Mouse (Mus musculus): ENCODE measurements around the gene Sdhc. TPM values are rescaled to one million over a fixed set of nuclear protein-coding genes. Genes with fewer than 3 reads are reported as not detected.
"Not testable (repeated sequence)": the region's sequence is repeated elsewhere in the genome, so short reads cannot be mapped to it uniquely, and the experiment has no call there.

The Sdhc gene
- polyA plus RNA-seq, 1 experiment from 2014 or later: 226 TPM

DNA sequence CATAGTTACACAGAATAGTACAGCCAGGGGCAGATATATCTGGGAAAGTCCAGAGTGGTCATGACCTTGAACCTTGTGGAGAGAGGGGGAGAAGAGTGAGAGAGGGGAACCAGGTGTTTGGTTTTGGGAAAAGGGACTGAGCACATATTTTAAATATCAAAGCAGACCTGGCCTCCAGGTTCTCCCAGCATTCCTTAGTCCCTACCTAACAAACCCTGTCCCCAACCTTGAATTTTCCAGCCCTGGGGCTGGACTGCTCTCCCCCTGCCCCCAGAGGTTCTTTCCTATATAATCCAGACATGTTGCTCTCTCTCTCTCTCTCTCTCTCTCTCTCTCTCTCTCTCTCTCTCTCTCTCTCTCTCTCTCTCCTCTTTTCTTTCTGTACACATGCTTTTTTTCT, 53.3 kb downstream of the Sdhc start:
- Histone ChIP-seq H3K9me3 (ENCODE audit: control insufficient read depth, low read length) (no peaks in the 10 kb centered on the region), H3K4me3 (replicated peaks; ENCODE audit: low read length) (no peak overlapping the region), H3K9ac (replicated peaks; ENCODE audit: low read depth, low read length) (no peak overlapping the region), H3K4me1 (replicated peaks; ENCODE audit: control insufficient read depth, insufficient read depth, low read length) (peaks cover 2% of the 10 kb centered on the region; the same call in 1 of the 2 replicates), H3K4me2 (ENCODE audit: low read length) (no peak overlapping the region), H3K36me3 (ENCODE audit: control insufficient read depth, insufficient read depth) (no peaks in the 10 kb centered on the region), H3K27ac (ENCODE audit: low read length) (no peak overlapping the region), H3K27me3 (replicated peaks; ENCODE audit: control insufficient read depth, insufficient read depth, low read length) (no peaks in the 10 kb centered on the region)
- no peak for ATAC-seq

DNA sequence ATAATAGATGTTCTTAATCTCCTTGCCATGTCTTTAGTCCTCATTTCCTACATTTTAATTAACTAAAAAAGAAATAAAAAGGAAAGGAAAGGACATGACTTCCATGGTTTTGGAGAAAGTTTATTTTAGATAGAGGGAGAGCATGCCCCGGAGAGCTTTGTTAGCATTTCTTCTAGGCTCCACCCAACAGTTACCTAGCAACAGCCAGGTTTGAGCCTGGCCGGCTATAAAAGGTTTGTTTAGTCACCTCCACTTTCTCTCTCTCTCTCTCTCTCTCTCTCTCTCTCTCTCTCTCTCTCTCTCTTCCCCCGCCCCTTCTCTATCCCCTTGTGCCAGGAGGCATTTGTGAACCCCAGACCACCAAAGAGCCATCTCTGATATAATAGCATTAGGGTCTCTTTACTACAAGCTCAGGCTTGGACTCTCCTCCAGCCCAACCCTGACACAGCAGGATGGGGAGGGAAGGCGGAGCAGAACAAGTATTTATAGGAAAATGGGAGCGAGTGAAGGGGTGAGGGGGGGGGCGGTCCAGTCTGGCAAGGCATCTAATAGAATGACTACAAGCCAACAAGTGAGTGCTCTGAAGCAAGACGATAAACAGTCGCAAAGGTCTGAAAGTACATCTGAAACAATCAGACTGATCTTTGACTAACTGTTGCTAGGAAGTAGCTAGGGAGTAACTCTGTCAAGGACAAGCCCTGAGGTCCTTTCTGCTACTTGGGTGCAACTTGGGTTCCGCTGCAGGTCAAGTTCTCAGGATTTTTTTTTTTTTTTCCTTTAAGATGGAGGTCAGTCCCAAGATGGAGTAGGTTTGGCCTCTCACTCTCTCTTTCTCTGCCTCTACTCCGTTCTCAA, 54.1 kb downstream of the Sdhc start:
- WGBS: 20% methylated on average over 10 of the region's 10 CpGs
- H3K36me3 ChIP-seq (ENCODE audit: control insufficient read depth, insufficient read depth): no peaks in the 10 kb centered on the region
- no peak overlapping the region for H3K27ac ChIP-seq (ENCODE audit: low read length)
- no peaks in the 10 kb centered on the region for H3K27me3 ChIP-seq (replicated peaks; ENCODE audit: control insufficient read depth, insufficient read depth, low read length)
- ATAC-seq: no peak
- H3K4me3 ChIP-seq (replicated peaks; ENCODE audit: low read length): no peak overlapping the region
- no peak overlapping the region for H3K4me2 ChIP-seq (ENCODE audit: low read length)
- H3K9ac ChIP-seq (replicated peaks; ENCODE audit: low read depth, low read length): no peak overlapping the region
- H3K4me1 ChIP-seq (replicated peaks; ENCODE audit: control insufficient read depth, insufficient read depth, low read length): peaks cover 2% of the 10 kb centered on the region; the same call in 1 of the 2 replicates
- no peaks in the 10 kb centered on the region for H3K9me3 ChIP-seq (ENCODE audit: control insufficient read depth, low read length)

GRCm38 (mm10) chr1:171094424-171094823, 56.0 kb downstream of the Sdhc start:
- H3K27me3 ChIP-seq (replicated peaks; ENCODE audit: control insufficient read depth, insufficient read depth, low read length): no peaks in the 10 kb centered on the region
- 88% methylated on average over 4 of the region's 4 CpGs for WGBS
- no peak for ATAC-seq
- no peaks in the 10 kb centered on the region for H3K9me3 ChIP-seq (ENCODE audit: control insufficient read depth, low read length)
- H3K4me1 ChIP-seq (replicated peaks; ENCODE audit: control insufficient read depth, insufficient read depth, low read length): peaks cover 2% of the 10 kb centered on the region; the same call in 1 of the 2 replicates
- H3K9ac ChIP-seq (replicated peaks; ENCODE audit: low read depth, low read length): no peak overlapping the region
- H3K4me2 ChIP-seq (ENCODE audit: low read length): no peak overlapping the region
- H3K27ac ChIP-seq (ENCODE audit: low read length): no peak overlapping the region
- no peak overlapping the region for H3K4me3 ChIP-seq (replicated peaks; ENCODE audit: low read length)
- no peaks in the 10 kb centered on the region for H3K36me3 ChIP-seq (ENCODE audit: control insufficient read depth, insufficient read depth)

- Histone ChIP-seq H3K9ac (replicated peaks; ENCODE audit: low read depth, low read length) (no peak overlapping the region), H3K4me1 (replicated peaks; ENCODE audit: control insufficient read depth, insufficient read depth, low read length) (peaks cover 4% of the 10 kb centered on the region; the same call in 1 of the 2 replicates), H3K27me3 (replicated peaks; ENCODE audit: control insufficient read depth, insufficient read depth, low read length) (no peaks in the 10 kb centered on the region; the same call in 1 of the 2 replicates), H3K36me3 (ENCODE audit: control insufficient read depth, insufficient read depth) (no peaks in the 10 kb centered on the region), H3K4me2 (ENCODE audit: low read length) (no peak overlapping the region), H3K4me3 (replicated peaks; ENCODE audit: low read length) (no peak overlapping the region), H3K9me3 (ENCODE audit: control insufficient read depth, low read length) (no peaks in the 10 kb centered on the region), H3K27ac (ENCODE audit: low read length) (no peak overlapping the region)
- WGBS: 76% methylated on average over 2 of the region's 2 CpGs
- no peak for ATAC-seq
Measured at GRCm38 (mm10) chr1:171090761-171091160, 59.6 kb downstream of the Sdhc start.

GRCm38 (mm10) chr1:171089891-171090290, 60.5 kb downstream of the Sdhc start:
- no peaks in the 10 kb centered on the region for H3K9me3 ChIP-seq (ENCODE audit: control insufficient read depth, low read length)
- no peak overlapping the region for H3K9ac ChIP-seq (replicated peaks; ENCODE audit: low read depth, low read length)
- no peaks in the 10 kb centered on the region; the same call in 1 of the 2 replicates for H3K27me3 ChIP-seq (replicated peaks; ENCODE audit: control insufficient read depth, insufficient read depth, low read length)
- no peak for ATAC-seq
- no peak overlapping the region for H3K4me2 ChIP-seq (ENCODE audit: low read length)
- H3K36me3 ChIP-seq (ENCODE audit: control insufficient read depth, insufficient read depth): no peaks in the 10 kb centered on the region
- H3K4me3 ChIP-seq (replicated peaks; ENCODE audit: low read length): no peak overlapping the region
- WGBS: 92% methylated on average over 1 of the region's 1 CpGs
- no peak overlapping the region for H3K27ac ChIP-seq (ENCODE audit: low read length)
- peaks cover 4% of the 10 kb centered on the region; the same call in 1 of the 2 replicates for H3K4me1 ChIP-seq (replicated peaks; ENCODE audit: control insufficient read depth, insufficient read depth, low read length)

DNA sequence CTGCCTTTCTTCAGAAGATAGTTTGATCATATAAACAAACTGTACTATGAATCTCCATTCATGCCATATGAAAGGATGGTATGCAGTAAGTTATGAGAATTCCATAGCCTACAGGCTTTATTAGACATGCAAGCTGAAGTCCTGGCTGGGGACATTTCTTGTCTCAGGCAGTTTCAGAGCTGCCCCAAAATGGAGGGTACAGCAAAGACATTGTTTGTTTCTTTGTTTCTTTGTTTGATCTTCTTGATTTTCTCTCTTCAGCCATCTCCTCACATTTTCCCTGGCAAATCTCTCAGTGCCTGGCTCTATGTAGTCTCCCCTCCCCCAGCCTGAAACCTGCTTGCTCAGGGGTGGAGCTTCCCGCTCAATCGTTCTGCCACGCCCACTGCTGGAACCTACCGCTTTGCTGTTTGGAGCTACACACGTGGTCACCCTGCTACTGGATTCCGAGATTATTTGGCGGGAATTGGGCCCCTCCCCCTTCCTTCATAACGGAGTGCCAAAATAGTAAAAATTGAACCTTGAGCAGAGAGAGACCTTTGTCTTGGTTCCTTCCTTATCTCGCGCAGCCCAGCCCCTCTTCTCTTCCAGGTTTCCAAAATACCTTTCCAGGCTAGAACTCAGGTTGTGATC, 62.0 kb downstream of the Sdhc start:
- Histone ChIP-seq H3K4me2 (ENCODE audit: low read length) (peak overlapping the region; percentile 31), H3K4me3 (replicated peaks; ENCODE audit: low read length) (peak overlapping the region; percentile 18; the same call in 1 of the 2 replicates)
- H3K36me3 ChIP-seq (ENCODE audit: control insufficient read depth, insufficient read depth); H3K9ac ChIP-seq (replicated peaks; ENCODE audit: low read depth, low read length); H3K4me1 ChIP-seq (replicated peaks; ENCODE audit: control insufficient read depth, insufficient read depth, low read length); H3K9me3 ChIP-seq (ENCODE audit: control insufficient read depth, low read length); ATAC-seq; H3K27ac ChIP-seq (ENCODE audit: low read length); H3K27me3 ChIP-seq (replicated peaks; ENCODE audit: control insufficient read depth, insufficient read depth, low read length): not testable (repeated sequence)
- WGBS: 3% methylated on average over 10 of the region's 10 CpGs

DNA sequence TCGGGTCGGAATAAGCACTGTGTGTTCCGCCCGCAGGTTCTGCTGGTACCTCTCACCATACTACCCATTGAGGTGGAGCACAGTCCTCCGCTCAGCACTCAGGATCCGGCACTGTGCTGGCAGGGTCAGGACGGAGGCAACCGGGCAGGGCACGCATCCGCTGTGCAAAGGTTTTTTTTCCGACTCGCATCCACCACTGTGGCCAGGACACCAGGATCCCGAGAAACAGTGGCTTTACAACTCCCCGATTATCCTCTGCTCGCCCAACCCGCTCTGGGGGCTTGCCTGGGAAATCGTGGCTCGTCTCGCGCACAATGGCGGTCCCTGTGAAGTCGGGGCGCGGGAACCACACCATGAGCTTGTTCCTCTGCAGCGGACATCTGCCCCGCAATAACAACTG, 64.7 kb downstream of the Sdhc start:
- under 1% methylated on average over 26 of the region's 26 CpGs for WGBS
- H3K9me3 ChIP-seq (ENCODE audit: control insufficient read depth, low read length): no peaks in the 10 kb centered on the region
- no peak for ATAC-seq

GRCm38 (mm10) chr1:171081512-171082231, 68.7 kb downstream of the Sdhc start:
- H3K4me1 ChIP-seq (replicated peaks; ENCODE audit: control insufficient read depth, insufficient read depth, low read length); H3K9ac ChIP-seq (replicated peaks; ENCODE audit: low read depth, low read length); H3K27ac ChIP-seq (ENCODE audit: low read length); H3K4me3 ChIP-seq (replicated peaks; ENCODE audit: low read length); H3K9me3 ChIP-seq (ENCODE audit: control insufficient read depth, low read length); H3K36me3 ChIP-seq (ENCODE audit: control insufficient read depth, insufficient read depth); H3K27me3 ChIP-seq (replicated peaks; ENCODE audit: control insufficient read depth, insufficient read depth, low read length); H3K4me2 ChIP-seq (ENCODE audit: low read length): not testable (repeated sequence)
- ATAC-seq: peak; percentile 16
- WGBS: 41% methylated on average over 9 of the region's 17 CpGs

More for the DNA sequence above, 64.7 kb downstream of the Sdhc start:
- Histone ChIP-seq H3K36me3 (ENCODE audit: control insufficient read depth, insufficient read depth) (no peaks in the 10 kb centered on the region), H3K27ac (ENCODE audit: low read length) (no peak overlapping the region), H3K4me2 (ENCODE audit: low read length) (peak overlapping the region; percentile 85), H3K4me1 (replicated peaks; ENCODE audit: control insufficient read depth, insufficient read depth, low read length) (peaks cover 4% of the 10 kb centered on the region; the same call in 1 of the 2 replicates), H3K9ac (replicated peaks; ENCODE audit: low read depth, low read length) (peak overlapping the region; percentile 66), H3K27me3 (replicated peaks; ENCODE audit: control insufficient read depth, insufficient read depth, low read length) (peaks cover 2% of the 10 kb centered on the region; the same call in 1 of the 2 replicates), H3K4me3 (replicated peaks; ENCODE audit: low read length) (peak overlapping the region; percentile 62)

DNA sequence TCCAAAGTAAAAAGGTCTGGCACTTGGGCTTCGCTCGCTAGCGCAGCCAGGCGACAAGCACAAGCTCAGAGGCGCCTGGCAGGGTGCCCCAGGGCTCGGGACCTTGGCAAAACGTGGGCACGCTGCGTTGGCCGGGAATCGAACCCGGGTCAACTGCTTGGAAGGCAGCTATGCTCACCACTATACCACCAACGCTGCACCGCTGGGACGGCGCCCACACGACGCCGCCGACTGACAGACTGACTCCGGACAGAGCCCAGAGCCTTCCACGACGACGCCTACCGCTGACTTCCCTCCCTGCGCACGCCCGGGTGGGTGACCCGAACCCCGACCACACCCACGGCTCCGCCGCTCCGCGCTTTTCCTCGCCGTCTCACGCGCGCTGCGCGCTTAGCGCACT, 70.6 kb downstream of the Sdhc start:
- no CpG with 5 or more reads among the region's 43 CpGs for WGBS
- not testable (repeated sequence) for H3K9ac ChIP-seq (replicated peaks; ENCODE audit: low read depth, low read length); H3K27ac ChIP-seq (ENCODE audit: low read length); H3K4me3 ChIP-seq (replicated peaks; ENCODE audit: low read length); H3K9me3 ChIP-seq (ENCODE audit: control insufficient read depth, low read length); H3K4me1 ChIP-seq (replicated peaks; ENCODE audit: control insufficient read depth, insufficient read depth, low read length); H3K36me3 ChIP-seq (ENCODE audit: control insufficient read depth, insufficient read depth); H3K4me2 ChIP-seq (ENCODE audit: low read length); H3K27me3 ChIP-seq (replicated peaks; ENCODE audit: control insufficient read depth, insufficient read depth, low read length)
- ATAC-seq: peak; percentile 39

All from forebrain, embryonic 16.5 days (tissue).